Mouse (Mus musculus) stomach, embryonic 16.5 days (tissue): ENCODE results near the gene Sccpdh. TPM values are rescaled to one million over a fixed set of nuclear protein-coding genes. Genes with fewer than 3 reads are reported as not detected.
"Not testable (repeated sequence)": the region's sequence is repeated elsewhere in the genome, so short reads cannot be mapped to it uniquely, and the experiment has no call there.

Source experiments
- ATAC-seq: fragments of 200-750 bp; cut with Nextera tagmentation; 2 replicates; pipeline ENCODE4 v1.8.0; 2017; ENCODE audit warnings: moderate number of reproducible peaks, moderate TSS enrichment; ENCODE audit not compliant: insufficient read depth, low FRiP score
- H3K27ac ChIP-seq: fragments of 300-500 bp; sonication (generic); 2 replicates; pipeline ENCODE4 v1.5.1; 2014; ENCODE audit warnings: low read length
- H3K27me3 ChIP-seq: fragments of 300-500 bp; sonication (generic); 2 replicates; pipeline ENCODE4 v1.6.1; 2014; ENCODE audit warnings: low read length, control low read depth, mixed read lengths; ENCODE audit not compliant: control insufficient read depth, insufficient read depth
- H3K36me3 ChIP-seq: fragments of 300-500 bp; sonication (generic); 2 replicates; pipeline ENCODE4 v1.6.1; 2014; ENCODE audit warnings: low read length; ENCODE audit not compliant: control insufficient read depth, insufficient read depth
- H3K4me1 ChIP-seq: fragments of 300-500 bp; sonication (generic); 2 replicates; pipeline ENCODE4 v1.6.1; 2014; ENCODE audit warnings: low read length, control low read depth, mixed read lengths; ENCODE audit not compliant: control insufficient read depth, insufficient read depth
- H3K4me2 ChIP-seq: fragments of 300-500 bp; sonication (generic); 2 replicates; pipeline ENCODE4 v1.6.1; 2014; ENCODE audit warnings: low read depth, low read length, mixed read lengths
- H3K4me3 ChIP-seq: fragments of 300-500 bp; sonication (generic); replicated peaks from 2 replicates; pipeline ENCODE4 v1.5.1; 2014; ENCODE audit warnings: mild to moderate bottlenecking, low read length
- H3K9ac ChIP-seq: fragments of 300-500 bp; sonication (generic); 2 replicates; pipeline ENCODE4 v1.6.1; 2014; ENCODE audit warnings: low read length
- H3K9me3 ChIP-seq: fragments of 300-500 bp; sonication (generic); replicated peaks from 2 replicates; pipeline ENCODE4 v1.6.1; 2016; ENCODE audit warnings: low read length, control low read depth; ENCODE audit not compliant: control insufficient read depth
- WGBS: fragments of 180-500 bp; shearing (Covaris S2); extraction: QIAGEN DNeasy Blood & Tissue Kit; methylation state at CpG from one replicate; pipeline ENCODE4 v1.1.7; 2014; 5-methylcytosine and 5-hydroxymethylcytosine counted together
- polyA plus RNA-seq: library from polyadenylated mRNA; unstranded; fragments of >200 nt; fragmentation: Nextera tagmentation; extraction: Ambion mirVana; gene quantifications from 2 replicates; pipeline ENCODE4 v1.2.1, GENCODE M21; 2015

The Sccpdh gene
- polyA plus RNA-seq, 1 experiment from 2014 or later, result 65.1 TPM

GRCm38 (mm10) chr1:179709390-179709789 is 41.4 kb downstream of the Sccpdh start:
- H3K27ac ChIP-seq, result no peak overlapping the region
- no peak overlapping the region for H3K9ac ChIP-seq
- H3K9me3 ChIP-seq, result no peaks in the 10 kb centered on the region
- no peak overlapping the region for H3K4me2 ChIP-seq
- no peak overlapping the region for H3K4me3 ChIP-seq
- H3K4me1 ChIP-seq, result no peaks in the 10 kb centered on the region
- WGBS, result 59% methylated on average over 6 of the region's 6 CpGs
- ATAC-seq, result peak; percentile 65; the same call in 1 of the 2 replicates
- H3K36me3 ChIP-seq, result no peaks in the 10 kb centered on the region
- H3K27me3 ChIP-seq, result no peaks in the 10 kb centered on the region

- H3K27me3 ChIP-seq, result no peaks in the 10 kb centered on the region
- H3K27ac ChIP-seq, result no peak overlapping the region
- H3K4me1 ChIP-seq, result no peaks in the 10 kb centered on the region
- no peak for ATAC-seq
- H3K36me3 ChIP-seq, result no peaks in the 10 kb centered on the region
- H3K9me3 ChIP-seq, result no peaks in the 10 kb centered on the region
- no peak overlapping the region for H3K4me3 ChIP-seq
- 82% methylated on average over 5 of the region's 5 CpGs for WGBS
- no peak overlapping the region for H3K9ac ChIP-seq
- H3K4me2 ChIP-seq, result no peak overlapping the region
These were observed 42.7 kb downstream of the Sccpdh start for GRCm38 (mm10) chr1:179710739-179711138.

GRCm38 (mm10) chr1:179712658-179713057 is 44.6 kb downstream of the Sccpdh start:
- no peak for ATAC-seq

GRCm38 (mm10) chr1:179713367-179713766 is 45.4 kb downstream of the Sccpdh start:
- no peak for ATAC-seq
- H3K27ac ChIP-seq, result no peak overlapping the region
- 83% methylated on average over 3 of the region's 3 CpGs for WGBS
- no peak overlapping the region for H3K4me2 ChIP-seq
- H3K9ac ChIP-seq, result no peak overlapping the region
- no peaks in the 10 kb centered on the region for H3K36me3 ChIP-seq
- no peak overlapping the region for H3K4me3 ChIP-seq
- no peaks in the 10 kb centered on the region for H3K4me1 ChIP-seq
- no peaks in the 10 kb centered on the region for H3K9me3 ChIP-seq
- no peaks in the 10 kb centered on the region for H3K27me3 ChIP-seq

More at GRCm38 (mm10) chr1:179712658-179713057, 44.6 kb downstream of the Sccpdh start:
- Histone ChIP-seq H3K9me3 (no peaks in the 10 kb centered on the region), H3K27me3 (no peaks in the 10 kb centered on the region), H3K4me3 (no peak overlapping the region), H3K4me2 (no peak overlapping the region), H3K4me1 (no peaks in the 10 kb centered on the region), H3K9ac (no peak overlapping the region), H3K36me3 (no peaks in the 10 kb centered on the region), H3K27ac (no peak overlapping the region)
- 82% methylated on average over 7 of the region's 7 CpGs for WGBS

- not testable (repeated sequence) for H3K9ac ChIP-seq, H3K9me3 ChIP-seq, H3K4me3 ChIP-seq, H3K27ac ChIP-seq, H3K27me3 ChIP-seq, H3K36me3 ChIP-seq, H3K4me2 ChIP-seq, ATAC-seq, H3K4me1 ChIP-seq
- 70% methylated on average over 4 of the region's 4 CpGs for WGBS
These were observed 47.3 kb downstream of the Sccpdh start for GRCm38 (mm10) chr1:179715289-179715688.

GRCm38 (mm10) chr1:179715786-179716185 is 47.8 kb downstream of the Sccpdh start:
- Histone ChIP-seq H3K27ac (no peak overlapping the region), H3K36me3 (no peaks in the 10 kb centered on the region), H3K9ac (no peak overlapping the region), H3K4me2 (no peak overlapping the region), H3K4me1 (no peaks in the 10 kb centered on the region), H3K9me3 (no peaks in the 10 kb centered on the region), H3K27me3 (no peaks in the 10 kb centered on the region), H3K4me3 (no peak overlapping the region)
- WGBS, result 85% methylated on average over 4 of the region's 4 CpGs
- ATAC-seq, result no peak

- Histone ChIP-seq H3K27me3 (no peaks in the 10 kb centered on the region), H3K4me3 (no peak overlapping the region), H3K9ac (no peak overlapping the region), H3K9me3 (no peaks in the 10 kb centered on the region), H3K27ac (no peak overlapping the region), H3K36me3 (no peaks in the 10 kb centered on the region), H3K4me1 (no peaks in the 10 kb centered on the region), H3K4me2 (no peak overlapping the region)
- 57% methylated on average over 8 of the region's 8 CpGs for WGBS
- ATAC-seq, result no peak
These were observed 54.9 kb downstream of the Sccpdh start for GRCm38 (mm10) chr1:179722811-179723469.

GRCm38 (mm10) chr1:179728661-179729060 is 60.7 kb downstream of the Sccpdh start:
- WGBS, result 88% methylated on average over 10 of the region's 10 CpGs
- no peaks in the 10 kb centered on the region for H3K9me3 ChIP-seq
- H3K9ac ChIP-seq, result no peak overlapping the region
- ATAC-seq, result no peak
- H3K4me3 ChIP-seq, result no peak overlapping the region
- no peak overlapping the region for H3K27ac ChIP-seq
- H3K4me1 ChIP-seq, result no peaks in the 10 kb centered on the region
- no peak overlapping the region for H3K4me2 ChIP-seq
- no peaks in the 10 kb centered on the region for H3K27me3 ChIP-seq
- no peaks in the 10 kb centered on the region for H3K36me3 ChIP-seq

- no peak for ATAC-seq
- Histone ChIP-seq H3K9me3 (no peaks in the 10 kb centered on the region), H3K4me2 (no peak overlapping the region), H3K27ac (no peak overlapping the region), H3K9ac (no peak overlapping the region), H3K27me3 (no peaks in the 10 kb centered on the region), H3K4me1 (no peaks in the 10 kb centered on the region), H3K4me3 (no peak overlapping the region), H3K36me3 (no peaks in the 10 kb centered on the region)
- WGBS, result 92% methylated on average over 3 of the region's 3 CpGs
These were observed 63.4 kb downstream of the Sccpdh start for GRCm38 (mm10) chr1:179731391-179731790.
